ENCODE assay signal across 26 mouse cellular contexts in the genomic region with DNA sequence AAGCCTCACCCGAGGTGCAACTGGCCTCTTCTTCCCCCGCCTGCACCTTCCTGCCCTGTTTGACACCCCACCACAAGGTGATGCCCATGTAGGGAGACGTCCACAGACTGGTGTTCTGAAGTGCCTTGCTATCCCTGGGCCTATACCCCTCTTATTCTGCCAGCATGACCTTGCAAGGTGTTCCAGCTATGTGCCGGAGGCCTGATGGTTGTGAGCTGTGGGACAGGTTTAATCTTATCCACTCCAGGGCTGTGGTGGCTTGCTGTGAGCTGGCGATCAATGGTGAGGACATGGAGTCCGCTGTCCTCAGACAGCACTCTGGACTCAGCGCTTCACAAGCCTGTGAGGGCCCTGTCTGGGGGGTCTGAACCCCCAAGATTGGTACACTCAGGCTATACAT. TPM values are rescaled to one million over a fixed set of nuclear protein-coding genes. Genes with fewer than 3 reads are reported as not detected.
DNase-seq lines count a peak whose midpoint lies in the region; ATAC-seq lines count a peak whose summit lies in the region.
"Had no signal": no experiment of that assay in that cellular context is flagged by ENCODE, and none has a peak within 500 bp of the region (broad histone marks: within the 10 kb centered on the region; RNA-seq: fewer than 3 reads in every experiment).

No protein-coding gene starts in this region.

- H3K4me3 ChIP-seq in forebrain, embryonic 10.5 days: no peak overlapping the region
- no peak overlapping the region for H3K4me3 ChIP-seq in forebrain, embryonic 16.5 days (replicated peaks; ENCODE audit: low read length)
- no peak overlapping the region for H3K4me3 ChIP-seq in hindbrain, embryonic 10.5 days
- H3K4me3 ChIP-seq in hindbrain, embryonic 16.5 days (ENCODE audit: low read length): no peak overlapping the region
- no peak overlapping the region for H3K4me3 ChIP-seq in embryonic facial prominence, embryonic 10.5 days
- H3K4me3 ChIP-seq in limb, embryonic 13.5 days: no peak overlapping the region
- H3K4me3 ChIP-seq in kidney, embryonic 14.5 days (ENCODE audit: low read length): no peak overlapping the region
- H3K4me3 ChIP-seq: embryonic facial prominence, embryonic 12.5 days; embryonic facial prominence, embryonic 15.5 days; forebrain, embryonic 12.5 days; forebrain, embryonic 15.5 days; heart, adult 2 months; heart, embryonic 10.5 days; heart, embryonic 13.5 days; hindbrain, embryonic 13.5 days had no signal

- peaks cover 4% of the 10 kb centered on the region; the same call in 1 of the 2 replicates for H3K27me3 ChIP-seq in forebrain, embryonic 10.5 days (ENCODE audit: poor library complexity, severe bottlenecking)
- no peaks in the 10 kb centered on the region for H3K27me3 ChIP-seq in forebrain, embryonic 16.5 days (replicated peaks; ENCODE audit: control insufficient read depth, insufficient read depth, low read length)
- H3K27me3 ChIP-seq in hindbrain, embryonic 10.5 days (ENCODE audit: insufficient read depth, poor library complexity, severe bottlenecking): no peaks in the 10 kb centered on the region
- no peaks in the 10 kb centered on the region for H3K27me3 ChIP-seq in hindbrain, embryonic 16.5 days (replicated peaks; ENCODE audit: control insufficient read depth, insufficient read depth, low read length)
- H3K27me3 ChIP-seq in embryonic facial prominence, embryonic 10.5 days (replicated peaks; ENCODE audit: low read depth, poor library complexity, severe bottlenecking): no peaks in the 10 kb centered on the region
- no peaks in the 10 kb centered on the region for H3K27me3 ChIP-seq in limb, embryonic 13.5 days
- no peaks in the 10 kb centered on the region for H3K27me3 ChIP-seq in kidney, embryonic 14.5 days (ENCODE audit: control insufficient read depth, insufficient read depth, low read length)
- H3K27me3 ChIP-seq: embryonic facial prominence, embryonic 12.5 days; embryonic facial prominence, embryonic 15.5 days; forebrain, embryonic 12.5 days; forebrain, embryonic 15.5 days; hindbrain, embryonic 13.5 days had no signal

- peak overlapping the region; percentile 66 for H3K27ac ChIP-seq in forebrain, embryonic 10.5 days
- H3K27ac ChIP-seq in forebrain, embryonic 16.5 days (ENCODE audit: low read length): no peak overlapping the region
- H3K27ac ChIP-seq in hindbrain, embryonic 10.5 days: peak overlapping the region; percentile 81
- no peak overlapping the region for H3K27ac ChIP-seq in hindbrain, embryonic 16.5 days (ENCODE audit: low read depth, low read length)
- H3K27ac ChIP-seq in embryonic facial prominence, embryonic 10.5 days (replicated peaks): peak overlapping the region; percentile 69
- H3K27ac ChIP-seq in limb, embryonic 13.5 days: no peak overlapping the region; the same call in 1 of the 2 replicates
- H3K27ac ChIP-seq in kidney, embryonic 14.5 days (ENCODE audit: low read depth, low read length): no peak overlapping the region
- H3K27ac ChIP-seq: forebrain, embryonic 12.5 days; forebrain, embryonic 15.5 days; heart, embryonic 10.5 days; heart, embryonic 13.5 days; hindbrain, postnatal 0 days had no signal

- peaks cover 29% of the 10 kb centered on the region for H3K4me1 ChIP-seq in forebrain, embryonic 10.5 days
- peaks cover 7% of the 10 kb centered on the region; the same call in 1 of the 2 replicates for H3K4me1 ChIP-seq in forebrain, embryonic 16.5 days (replicated peaks; ENCODE audit: control insufficient read depth, insufficient read depth, low read length)
- H3K4me1 ChIP-seq in hindbrain, embryonic 10.5 days (replicated peaks): peaks cover 38% of the 10 kb centered on the region
- H3K4me1 ChIP-seq in hindbrain, embryonic 16.5 days (ENCODE audit: control insufficient read depth, insufficient read depth, low read depth, low read length): peaks cover 14% of the 10 kb centered on the region
- H3K4me1 ChIP-seq in embryonic facial prominence, embryonic 10.5 days: peaks cover 42% of the 10 kb centered on the region
- peaks cover 52% of the 10 kb centered on the region for H3K4me1 ChIP-seq in limb, embryonic 13.5 days
- H3K4me1 ChIP-seq in kidney, embryonic 14.5 days (ENCODE audit: control insufficient read depth, insufficient read depth, low read length): peaks cover 15% of the 10 kb centered on the region

- H3K9me3 ChIP-seq in forebrain, embryonic 10.5 days: no peaks in the 10 kb centered on the region
- no peaks in the 10 kb centered on the region for H3K9me3 ChIP-seq in forebrain, embryonic 16.5 days (ENCODE audit: control insufficient read depth, low read length)
- no peaks in the 10 kb centered on the region for H3K9me3 ChIP-seq in hindbrain, embryonic 10.5 days
- no peaks in the 10 kb centered on the region for H3K9me3 ChIP-seq in hindbrain, embryonic 16.5 days (ENCODE audit: control insufficient read depth, low read length)
- no peaks in the 10 kb centered on the region for H3K9me3 ChIP-seq in embryonic facial prominence, embryonic 10.5 days
- no peaks in the 10 kb centered on the region for H3K9me3 ChIP-seq in limb, embryonic 13.5 days
- no peaks in the 10 kb centered on the region for H3K9me3 ChIP-seq in kidney, embryonic 14.5 days (ENCODE audit: control insufficient read depth, low read length)
- H3K9me3 ChIP-seq: embryonic facial prominence, embryonic 12.5 days; embryonic facial prominence, embryonic 15.5 days; forebrain, embryonic 12.5 days; forebrain, embryonic 15.5 days; heart, embryonic 10.5 days; heart, embryonic 13.5 days; hindbrain, embryonic 13.5 days had no signal

- 92% methylated on average over 7 of the region's 7 CpGs for WGBS in forebrain, embryonic 10.5 days
- 94% methylated on average over 7 of the region's 7 CpGs for WGBS in forebrain, embryonic 16.5 days
- WGBS in hindbrain, embryonic 10.5 days: 95% methylated on average over 7 of the region's 7 CpGs
- WGBS in hindbrain, embryonic 16.5 days: 94% methylated on average over 7 of the region's 7 CpGs
- WGBS in embryonic facial prominence, embryonic 10.5 days: 93% methylated on average over 7 of the region's 7 CpGs
- 89% methylated on average over 7 of the region's 7 CpGs for WGBS in limb, embryonic 13.5 days
- 93% methylated on average over 7 of the region's 7 CpGs for WGBS in kidney, embryonic 14.5 days

- no peak overlapping the region for H3K4me2 ChIP-seq in forebrain, embryonic 16.5 days (ENCODE audit: low read length)
- H3K4me2 ChIP-seq in hindbrain, embryonic 16.5 days (ENCODE audit: low read length): no peak overlapping the region
- no peak overlapping the region for H3K4me2 ChIP-seq in limb, embryonic 13.5 days (replicated peaks)
- no peak overlapping the region for H3K4me2 ChIP-seq in kidney, embryonic 14.5 days (replicated peaks; ENCODE audit: low read depth, low read length)
- H3K4me2 ChIP-seq: embryonic facial prominence, embryonic 12.5 days; embryonic facial prominence, embryonic 15.5 days; forebrain, embryonic 15.5 days; heart, embryonic 13.5 days; hindbrain, embryonic 13.5 days had no signal

- no peak for ATAC-seq in forebrain, embryonic 16.5 days
- no peak for ATAC-seq in hindbrain, embryonic 16.5 days
- no peak for ATAC-seq in limb, embryonic 13.5 days (ENCODE audit: low FRiP score, low read depth)
- ATAC-seq in kidney, embryonic 14.5 days (ENCODE audit: low FRiP score, low TSS enrichment): no peak
- ATAC-seq: activated CD4-positive, CD25-positive, alpha-beta regulatory T cell, adult 4 months; forebrain, embryonic 15.5 days; hindbrain, postnatal 0 days; inflammation-experienced regulatory T-cells, adult 6 months had no signal

- no peak overlapping the region for H3K9ac ChIP-seq in forebrain, embryonic 16.5 days (replicated peaks; ENCODE audit: low read depth, low read length)
- no peak overlapping the region for H3K9ac ChIP-seq in hindbrain, embryonic 16.5 days (ENCODE audit: low read depth, low read length)
- 0 out of 2 replicates have a peak overlapping the region, but pooled peaks have one; percentile 19 for H3K9ac ChIP-seq in limb, embryonic 13.5 days
- H3K9ac ChIP-seq in kidney, embryonic 14.5 days (ENCODE audit: low read depth, low read length): no peak overlapping the region
- H3K9ac ChIP-seq: embryonic facial prominence, embryonic 12.5 days; embryonic facial prominence, embryonic 15.5 days; forebrain, embryonic 12.5 days; forebrain, embryonic 15.5 days; heart, embryonic 13.5 days; hindbrain, embryonic 13.5 days had no signal

- H3K36me3 ChIP-seq in forebrain, embryonic 10.5 days (replicated peaks): no peaks in the 10 kb centered on the region
- no peaks in the 10 kb centered on the region for H3K36me3 ChIP-seq in forebrain, embryonic 16.5 days (ENCODE audit: control insufficient read depth, insufficient read depth)
- H3K36me3 ChIP-seq in hindbrain, embryonic 10.5 days: 0 out of 2 replicates have a peak, but pooled peaks cover 4% of the 10 kb centered on the region
- peaks cover 1% of the 10 kb centered on the region; the same call in 1 of the 2 replicates for H3K36me3 ChIP-seq in hindbrain, embryonic 16.5 days (ENCODE audit: control insufficient read depth, insufficient read depth, low read length)
- H3K36me3 ChIP-seq in embryonic facial prominence, embryonic 10.5 days (replicated peaks): no peaks in the 10 kb centered on the region
- peaks cover 13% of the 10 kb centered on the region; the same call in 1 of the 2 replicates for H3K36me3 ChIP-seq in limb, embryonic 13.5 days
- H3K36me3 ChIP-seq in kidney, embryonic 14.5 days (ENCODE audit: control insufficient read depth, insufficient read depth, low read length): no peaks in the 10 kb centered on the region
- H3K36me3 ChIP-seq: embryonic facial prominence, embryonic 12.5 days; embryonic facial prominence, embryonic 15.5 days; forebrain, embryonic 15.5 days; heart, embryonic 10.5 days had no signal

- no peak for DNase-seq in forebrain, embryonic 10.5 days (ENCODE audit: extremely low spot score, low spot score)
- DNase-seq in hindbrain, embryonic 10.5 days (ENCODE audit: low spot score): no peak
- DNase-seq in embryonic facial prominence, embryonic 10.5 days (ENCODE audit: low spot score): no peak
- no peak for DNase-seq in left cerebral cortex, adult 18-20 months (ENCODE audit: low spot score in 2 of 2)
- DNase-seq: adrenal gland, adult 8-10 months; adrenal gland, postnatal 36 days; cerebellum, adult 18-20 months; cerebellum, adult 9-10 months; cerebellum, postnatal 14 days; gastrocnemius, postnatal 14 days; heart, adult 2 months; heart, postnatal 14 days had no signal

RNA-seq across cellular contexts. Expression of gene Acox3, which starts 27.5 kb away (rescaled TPM):
- polyA plus RNA-seq in forebrain, embryonic 10.5 days (2016; fragmentation: Nextera tagmentation; extraction: Ambion mirVana): 10.3 and 10.8 TPM in 2 replicates
- 13.0 and 15.9 TPM in 2 replicates for polyA plus RNA-seq in forebrain, embryonic 16.5 days (2015; fragmentation: Nextera tagmentation; extraction: Ambion mirVana)
- 10.9 and 14.2 TPM in 2 replicates for polyA plus RNA-seq in hindbrain, embryonic 10.5 days (2016; fragmentation: Nextera tagmentation; extraction: Ambion mirVana)
- 12.0 and 13.2 TPM in 2 replicates for polyA plus RNA-seq in hindbrain, embryonic 16.5 days (2015; fragmentation: Nextera tagmentation; extraction: Ambion mirVana)
- 10.9 and 11.0 TPM in 2 replicates for polyA plus RNA-seq in embryonic facial prominence, embryonic 10.5 days (2016; fragmentation: Nextera tagmentation; extraction: Ambion mirVana)
- polyA plus RNA-seq in limb, embryonic 13.5 days (2015; fragmentation: Nextera tagmentation; extraction: Ambion mirVana): 11.3 and 12.2 TPM in 2 replicates
- total RNA-seq in left cerebral cortex, adult 18-20 months (2021): 10 to 100 TPM; 30.1 to 33.1 TPM
- polyA plus RNA-seq in kidney, embryonic 14.5 days (2014; fragmentation: Nextera tagmentation; extraction: Ambion mirVana): 8.3 and 13.1 TPM in 2 replicates

RNA-seq across cellular contexts. Expression of gene Trmt44, which starts 35.5 kb away (rescaled TPM):
- 9.2 and 10.0 TPM in 2 replicates for polyA plus RNA-seq in forebrain, embryonic 10.5 days (2016; fragmentation: Nextera tagmentation; extraction: Ambion mirVana)
- polyA plus RNA-seq in forebrain, embryonic 16.5 days (2015; fragmentation: Nextera tagmentation; extraction: Ambion mirVana): 9.1 and 9.3 TPM in 2 replicates
- 8.2 and 9.1 TPM in 2 replicates for polyA plus RNA-seq in hindbrain, embryonic 10.5 days (2016; fragmentation: Nextera tagmentation; extraction: Ambion mirVana)
- polyA plus RNA-seq in hindbrain, embryonic 16.5 days (2015; fragmentation: Nextera tagmentation; extraction: Ambion mirVana): 6.2 and 6.4 TPM in 2 replicates
- polyA plus RNA-seq in embryonic facial prominence, embryonic 10.5 days (2016; fragmentation: Nextera tagmentation; extraction: Ambion mirVana): 10.0 and 10.2 TPM in 2 replicates
- polyA plus RNA-seq in limb, embryonic 13.5 days (2015; fragmentation: Nextera tagmentation; extraction: Ambion mirVana): 7.7 and 9.0 TPM in 2 replicates
- 1 to 10 TPM; 9.0 to 9.7 TPM for total RNA-seq in left cerebral cortex, adult 18-20 months (2021)
- 7.9 and 10.2 TPM in 2 replicates for polyA plus RNA-seq in kidney, embryonic 14.5 days (2014; fragmentation: Nextera tagmentation; extraction: Ambion mirVana)

Comparison
In these comparisons a context has a peak if more than half of its experiments do, and no peak if none do; other contexts are left out.
1. H3K27ac ChIP-seq: peak in forebrain, embryonic 10.5 days (single experiment), hindbrain, embryonic 10.5 days (single experiment) and embryonic facial prominence, embryonic 10.5 days (single experiment); none in forebrain, embryonic 16.5 days (single experiment), hindbrain, embryonic 16.5 days (single experiment), limb, embryonic 13.5 days (single experiment) and kidney, embryonic 14.5 days (single experiment).